Mouse (Mus musculus): Measurements from ENCODE around the gene Aasdh. TPM values are rescaled to one million over a fixed set of nuclear protein-coding genes. Genes with fewer than 3 reads are reported as not detected.

Aasdh gene
- 10 to 100 TPM; 35.4 to 49.2 TPM for total RNA-seq (2023)

DNA sequence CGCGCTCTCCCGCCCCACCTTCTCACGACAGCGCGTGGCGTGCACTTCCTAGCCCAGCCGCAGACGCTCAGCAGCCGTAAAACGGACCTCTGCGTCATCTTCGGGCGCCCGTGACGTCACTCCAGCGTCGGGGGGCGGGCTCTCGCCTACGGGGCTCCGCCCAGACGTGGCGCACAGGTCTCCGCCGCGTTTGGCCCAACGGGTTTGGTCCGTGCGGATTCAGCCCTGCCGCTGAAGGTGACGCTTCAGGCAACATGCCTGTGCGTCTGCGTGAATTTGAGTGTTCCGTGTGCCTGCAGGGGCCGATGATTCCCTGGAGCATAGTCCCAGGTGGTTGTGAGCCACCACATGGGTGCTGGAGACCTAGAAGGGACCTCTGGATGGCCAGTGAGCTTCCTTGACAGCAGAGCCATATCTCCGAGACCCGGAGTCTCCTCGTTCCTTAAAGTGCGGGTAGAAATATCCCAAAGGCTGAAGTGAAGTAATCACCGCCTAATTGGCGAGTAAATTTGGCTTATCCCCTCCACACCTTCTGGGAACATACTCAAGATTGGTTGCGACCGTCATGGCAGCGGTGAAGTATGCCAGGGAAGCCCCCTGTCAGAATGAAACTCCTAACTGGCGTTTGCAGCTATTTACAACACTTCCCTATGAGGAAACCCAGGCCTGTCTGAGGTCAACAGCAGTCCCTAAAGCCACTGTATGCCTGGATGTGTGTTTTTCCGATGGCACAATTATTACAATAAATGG, at the start of gene Aasdh:
Gene Aasdh (minus strand): TSS at position 110 of the 750 bp plus-strand sequence.

DNA sequence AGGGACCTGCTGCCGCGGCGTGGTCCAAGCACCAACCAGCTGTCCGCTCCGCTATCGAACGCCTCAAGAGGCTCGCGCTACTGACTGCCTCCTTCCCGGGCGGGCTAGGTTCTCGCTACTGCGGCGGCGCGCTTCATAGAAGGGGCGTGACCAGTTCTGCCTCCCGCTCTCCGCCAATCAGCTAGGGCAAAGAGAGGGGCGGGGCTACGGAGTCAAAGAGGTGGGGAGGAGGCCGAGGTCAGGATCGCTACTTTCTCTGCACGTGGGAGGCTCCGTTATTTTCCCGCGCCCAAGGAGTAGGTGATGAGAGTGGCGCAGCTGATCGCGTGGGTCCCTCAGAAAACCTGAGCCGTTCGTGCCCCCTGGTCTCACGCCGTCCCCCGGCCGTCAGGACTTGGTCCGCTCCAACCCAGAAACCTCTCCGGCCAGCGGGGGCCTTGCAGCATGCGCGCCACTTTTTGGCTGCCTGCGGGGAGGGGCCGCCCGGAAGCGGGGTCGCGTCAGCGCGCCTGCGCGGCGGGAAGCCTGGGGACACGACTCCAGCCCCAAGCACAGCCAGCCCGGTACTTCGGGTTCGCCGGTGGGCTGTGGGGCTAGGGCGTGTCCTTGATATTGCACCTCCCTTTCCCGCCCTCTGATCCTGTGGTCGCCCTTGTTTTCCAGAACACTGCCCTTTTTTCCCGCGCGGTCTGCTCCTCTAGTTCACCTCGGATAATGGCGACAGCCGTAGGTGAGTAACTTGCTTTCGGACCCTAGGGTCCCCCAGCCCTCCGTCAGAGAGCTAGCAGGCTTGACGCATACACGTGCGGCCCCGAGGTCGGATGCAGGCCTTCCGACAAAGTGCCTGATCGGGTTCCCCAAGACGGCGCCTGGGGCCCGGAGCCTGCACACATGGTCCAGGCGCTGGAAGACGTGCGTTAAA, 46.1 kb upstream of the Aasdh start, which contains the start of the genes Paics and Ppat:
Gene Paics (plus strand): TSS at position 202 of the 922 bp plus-strand sequence.
Gene Ppat (minus strand): TSS at position 473 of the 922 bp plus-strand sequence.

Other genes starting within 250 kb of the Aasdh start
- gene C530008M17Rik, start 249.0 kb downstream of the Aasdh start, total RNA-seq (2023) = under 1 TPM; 0.29 to 0.42 TPM
- 10 to 100 TPM; 81.6 to 96.1 TPM for gene Paics, start 45.8 kb upstream of the Aasdh start, total RNA-seq (2023)
- gene Ppat, start 46.1 kb upstream of the Aasdh start, total RNA-seq (2023) = 10 to 100 TPM; 16.8 to 18.2 TPM
- gene Srp72, start 69.2 kb upstream of the Aasdh start, total RNA-seq (2023) = 100 to 1,000 TPM; 136 to 144 TPM
- 1 to 10 TPM; 2.0 to 3.9 TPM for gene Arl9, start 98.5 kb upstream of the Aasdh start, total RNA-seq (2023)
- not detected for gene Thegl, start 110.5 kb upstream of the Aasdh start, total RNA-seq (2023)
- gene Hopx, start 209.6 kb upstream of the Aasdh start, total RNA-seq (2023) = 10 to 100 TPM; 19.7 to 22.7 TPM

Measured in B cell, adult 67 days (primary cell).